Mouse (Mus musculus): ENCODE measurements around the gene Ulk4.

GRCm38 (mm10) chr9:121303748-121304147, 26.8 kb upstream of the Ulk4 start:
- TF ChIP-seq POLR2A (IDR thresholded peaks at IDR 0.05; ENCODE audit: extremely low read depth, insufficient read depth, low read length) (no peak), CTCF (IDR thresholded peaks at IDR 0.05; ENCODE audit: extremely low read depth, insufficient read depth, low read length) (no peak)
